Mouse (Mus musculus) forebrain, embryonic 10.5 days (tissue): ENCODE measurements around the gene Foxred2. TPM values are rescaled to one million over a fixed set of nuclear protein-coding genes. Genes with fewer than 3 reads are reported as not detected.

Experiments
- DNase-seq: peaks from one replicate; pipeline ENCODE4 v3.0.0-alpha.2; 2017; ENCODE audit warnings: low spot score; ENCODE audit errors: extremely low spot score
- H3K27ac ChIP-seq: fragments of 300-500 bp; sonication (generic); 2 replicates; pipeline ENCODE4 v1.5.1; 2016; ENCODE audit warnings: mild to moderate bottlenecking
- H3K27me3 ChIP-seq: fragments of 300-500 bp; sonication (generic); 2 replicates; pipeline ENCODE4 v1.6.1; 2016; ENCODE audit warnings: mild to moderate bottlenecking; ENCODE audit not compliant: poor library complexity, severe bottlenecking
- H3K36me3 ChIP-seq: fragments of 300-500 bp; sonication (generic); replicated peaks from 2 replicates; pipeline ENCODE4 v1.6.1; 2016; ENCODE audit warnings: mild to moderate bottlenecking, moderate library complexity
- H3K4me1 ChIP-seq: fragments of 300-500 bp; sonication (generic); 2 replicates; pipeline ENCODE4 v1.6.1; 2016
- H3K4me3 ChIP-seq: fragments of 300-500 bp; sonication (generic); 2 replicates; pipeline ENCODE4 v1.5.1; 2016; ENCODE audit warnings: mild to moderate bottlenecking, moderate library complexity
- H3K9me3 ChIP-seq: fragments of 300-500 bp; sonication (generic); 2 replicates; pipeline ENCODE4 v1.6.1; 2016; ENCODE audit warnings: mild to moderate bottlenecking, moderate library complexity
- WGBS: fragments of 180-500 bp; shearing (Covaris S2); methylation state at CpG from one replicate; pipeline ENCODE4 v1.1.7; 2016; 5-methylcytosine and 5-hydroxymethylcytosine counted together
- polyA plus RNA-seq: library from polyadenylated mRNA; unstranded; fragments of >200 nt; fragmentation: Nextera tagmentation; extraction: Ambion mirVana; gene quantifications from 2 replicates; pipeline ENCODE4 v1.2.1, GENCODE M21; 2016

Foxred2 gene
- polyA plus RNA-seq, 1 experiment from 2014 or later: 7.9 TPM

DNA sequence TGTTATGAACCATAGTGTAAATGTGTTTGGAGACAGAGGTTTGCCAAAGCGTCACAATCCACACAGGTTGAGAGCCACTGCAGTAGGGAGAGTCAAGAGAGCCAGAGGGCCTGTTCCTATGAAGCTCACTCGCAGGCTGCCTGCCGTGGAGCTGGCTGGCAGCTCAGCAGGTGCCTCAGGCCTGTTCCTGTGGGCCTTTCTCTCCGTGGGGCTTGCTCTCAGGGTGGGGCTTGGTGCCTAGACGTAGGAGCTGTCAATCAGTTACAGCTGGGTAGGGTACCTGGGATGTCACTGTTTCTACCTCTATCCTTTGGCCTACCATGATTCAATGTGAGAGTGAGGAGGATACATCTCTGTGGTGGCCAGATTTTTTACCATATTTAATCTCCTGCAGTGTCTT lies 21.6 kb downstream of the Foxred2 start:
- no peak overlapping the region for H3K27ac ChIP-seq
- H3K9me3 ChIP-seq: no peaks in the 10 kb centered on the region
- peaks cover 18% of the 10 kb centered on the region for H3K4me1 ChIP-seq
- DNase-seq: no peak
- H3K4me3 ChIP-seq: no peak overlapping the region
- no peaks in the 10 kb centered on the region for H3K36me3 ChIP-seq
- WGBS: 69% methylated on average over 5 of the region's 5 CpGs
- H3K27me3 ChIP-seq: peaks cover 7% of the 10 kb centered on the region; the same call in 1 of the 2 replicates

DNA sequence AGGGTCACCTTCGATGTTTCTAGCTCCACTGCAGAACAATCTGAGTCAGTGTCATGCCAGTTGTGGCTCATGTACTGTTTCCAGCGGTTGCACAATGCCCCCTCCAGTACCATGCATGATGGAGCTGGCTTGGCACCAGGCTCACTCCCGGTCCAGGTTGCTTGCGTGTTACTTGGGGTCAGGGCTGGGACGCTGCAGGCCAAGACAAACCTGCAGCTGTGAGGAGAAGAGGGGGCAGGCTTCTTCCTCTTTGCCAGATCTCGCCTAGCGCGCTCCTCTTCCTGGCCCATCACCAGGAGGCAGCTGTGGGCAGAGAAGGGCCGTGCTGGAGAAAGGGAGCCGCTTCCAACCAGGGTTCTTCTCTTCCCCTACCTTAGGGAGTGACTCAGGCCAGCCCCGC lies 22.2 kb downstream of the Foxred2 start:
- peaks cover 7% of the 10 kb centered on the region; the same call in 1 of the 2 replicates for H3K27me3 ChIP-seq
- 0 out of 2 replicates have a peak overlapping the region, but pooled peaks have one; percentile 62 for H3K27ac ChIP-seq
- WGBS: 71% methylated on average over 11 of the region's 11 CpGs
- H3K4me1 ChIP-seq: peaks cover 25% of the 10 kb centered on the region
- no peaks in the 10 kb centered on the region for H3K9me3 ChIP-seq
- H3K36me3 ChIP-seq: no peaks in the 10 kb centered on the region
- DNase-seq: no peak
- no peak overlapping the region for H3K4me3 ChIP-seq

DNA sequence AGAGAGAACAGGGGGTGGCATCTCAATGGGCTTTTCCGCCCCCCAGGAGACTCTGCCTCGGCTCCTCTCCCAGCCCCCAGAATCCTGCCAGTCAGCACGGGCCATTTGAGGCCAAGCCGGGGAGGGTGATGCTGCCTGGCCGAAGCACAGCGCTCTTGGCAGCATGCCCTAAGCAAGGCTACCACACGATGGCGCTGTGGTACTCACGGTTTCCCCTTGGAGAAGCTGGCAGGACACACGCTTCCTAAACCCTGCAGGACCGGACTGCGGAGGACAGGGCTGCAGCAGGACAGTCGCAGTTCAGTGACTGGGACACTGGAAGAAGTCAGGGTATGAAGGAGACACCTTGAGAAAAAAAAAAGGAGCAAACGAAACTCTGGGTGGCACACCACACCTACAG lies 22.8 kb downstream of the Foxred2 start:
- H3K27me3 ChIP-seq: peaks cover 7% of the 10 kb centered on the region; the same call in 1 of the 2 replicates
- no peaks in the 10 kb centered on the region for H3K9me3 ChIP-seq
- H3K4me1 ChIP-seq: peaks cover 26% of the 10 kb centered on the region
- peak overlapping the region; percentile 62 for H3K27ac ChIP-seq
- no peaks in the 10 kb centered on the region for H3K36me3 ChIP-seq
- under 1% methylated on average over 14 of the region's 14 CpGs for WGBS
- peak overlapping the region; percentile 23 for H3K4me3 ChIP-seq
- peak; percentile 94 for DNase-seq

DNA sequence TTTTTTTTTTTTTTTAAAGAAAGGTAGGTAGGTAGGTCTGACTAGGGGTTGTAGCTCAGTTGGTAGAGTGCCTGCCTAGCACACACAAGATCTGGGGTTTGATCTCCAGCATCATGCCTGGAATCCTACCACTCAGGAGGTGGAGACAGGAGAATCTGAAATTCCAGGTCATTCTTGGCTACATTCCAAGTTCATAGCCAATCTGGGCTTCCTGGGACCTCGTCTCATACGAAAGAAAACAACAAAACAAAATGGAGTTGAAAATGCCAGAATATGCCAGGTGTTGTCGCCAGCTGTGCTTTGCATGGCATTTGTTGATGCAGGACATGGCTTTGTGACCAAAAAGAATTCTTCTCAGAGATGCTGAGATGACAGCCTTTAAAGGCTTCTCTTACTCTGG lies 23.3 kb downstream of the Foxred2 start:
- H3K4me3 ChIP-seq: peak overlapping the region; percentile 23; the same call in 1 of the 2 replicates
- H3K27me3 ChIP-seq: peaks cover 7% of the 10 kb centered on the region; the same call in 1 of the 2 replicates
- DNase-seq: no peak
- no peaks in the 10 kb centered on the region for H3K36me3 ChIP-seq
- 74% methylated on average over 3 of the region's 3 CpGs for WGBS
- H3K4me1 ChIP-seq: peaks cover 27% of the 10 kb centered on the region
- 0 out of 2 replicates have a peak overlapping the region, but pooled peaks have one; percentile 62 for H3K27ac ChIP-seq
- no peaks in the 10 kb centered on the region for H3K9me3 ChIP-seq

DNA sequence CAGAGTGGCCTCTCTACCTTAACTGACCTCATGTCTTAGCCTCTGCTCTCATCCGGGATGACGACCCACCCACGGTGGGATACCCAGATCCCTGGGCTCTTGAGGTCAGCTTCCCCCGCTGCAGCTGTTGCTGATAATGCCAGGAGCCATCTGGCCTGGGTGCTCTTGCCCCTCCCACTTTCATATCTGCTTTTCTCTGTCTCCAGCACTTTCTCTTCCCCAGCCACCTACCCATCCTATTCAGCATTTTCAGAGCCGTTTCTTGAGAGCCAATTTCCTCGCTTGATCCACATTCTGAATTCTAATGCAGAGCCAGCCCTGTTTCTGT lies 24.9 kb downstream of the Foxred2 start:
- no peak overlapping the region for H3K27ac ChIP-seq
- H3K36me3 ChIP-seq: peaks cover 7% of the 10 kb centered on the region
- H3K9me3 ChIP-seq: no peaks in the 10 kb centered on the region
- WGBS: 82% methylated on average over 6 of the region's 6 CpGs
- peaks cover 7% of the 10 kb centered on the region; the same call in 1 of the 2 replicates for H3K27me3 ChIP-seq
- H3K4me3 ChIP-seq: no peak overlapping the region
- peaks cover 43% of the 10 kb centered on the region for H3K4me1 ChIP-seq
- no peak for DNase-seq

DNA sequence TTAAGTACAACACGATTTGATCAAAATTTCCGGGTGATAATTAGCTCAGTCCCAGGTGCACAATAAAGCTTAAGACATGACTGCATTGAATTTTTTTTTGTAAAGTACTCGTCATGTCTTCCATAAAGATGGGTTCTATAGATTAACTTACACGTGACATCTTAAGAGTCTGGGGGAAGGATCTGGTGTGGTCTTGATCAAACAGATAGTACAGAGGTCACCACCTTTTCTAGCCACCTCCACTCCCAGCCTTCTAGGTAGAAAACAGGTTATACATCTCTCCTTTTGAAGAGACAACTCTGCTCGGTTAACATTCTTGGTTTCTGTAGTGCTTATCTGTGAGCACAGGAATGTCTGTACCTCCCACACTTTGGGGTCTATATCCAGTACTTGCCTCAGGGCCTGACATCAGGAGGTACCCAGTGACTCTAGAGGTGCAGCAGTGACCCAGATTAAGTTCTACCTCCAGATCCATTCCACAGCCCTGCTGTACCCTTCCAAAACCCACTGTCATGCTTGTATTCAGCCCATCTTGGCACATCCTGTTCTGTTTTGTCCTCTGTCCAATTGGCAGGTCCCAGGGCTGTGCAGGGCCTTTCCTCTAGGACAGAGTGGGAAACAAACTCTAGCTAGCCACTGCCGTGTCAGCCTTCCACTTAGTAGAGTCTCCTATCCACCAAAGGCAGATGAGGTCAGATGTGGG lies 25.4 kb downstream of the Foxred2 start:
- 85% methylated on average over 6 of the region's 6 CpGs for WGBS

DNA sequence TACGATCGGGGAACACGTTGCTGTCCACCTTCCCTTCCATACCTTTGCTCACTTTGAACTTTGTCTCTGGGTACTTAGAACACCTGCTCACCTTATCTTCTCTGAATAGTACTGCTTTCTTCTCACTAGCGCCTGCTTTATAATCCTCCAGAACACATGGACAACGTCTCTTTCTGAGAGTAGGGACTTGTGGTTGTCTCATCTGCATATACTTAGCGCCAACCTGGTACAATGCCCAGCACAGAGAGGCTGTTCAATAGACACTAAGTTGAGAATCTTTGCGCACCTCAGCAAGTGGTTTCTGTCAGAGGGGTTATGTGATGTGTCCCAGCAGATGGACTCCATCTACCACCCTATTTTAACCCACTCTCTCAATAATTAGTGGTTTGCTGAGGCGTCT lies 26.7 kb downstream of the Foxred2 start:
- Histone ChIP-seq H3K4me1 (peaks cover 45% of the 10 kb centered on the region), H3K27me3 (peaks cover 3% of the 10 kb centered on the region; the same call in 1 of the 2 replicates), H3K27ac (peak overlapping the region; percentile 91), H3K4me3 (peak overlapping the region; percentile 81), H3K9me3 (no peaks in the 10 kb centered on the region), H3K36me3 (peaks cover 25% of the 10 kb centered on the region)
- WGBS: 62% methylated on average over 8 of the region's 8 CpGs
- no peak for DNase-seq

More for the DNA sequence above, 25.4 kb downstream of the Foxred2 start:
- Histone ChIP-seq H3K27ac (no peak overlapping the region), H3K9me3 (no peaks in the 10 kb centered on the region), H3K36me3 (peaks cover 13% of the 10 kb centered on the region), H3K4me1 (peaks cover 45% of the 10 kb centered on the region), H3K4me3 (no peak overlapping the region), H3K27me3 (peaks cover 7% of the 10 kb centered on the region; the same call in 1 of the 2 replicates)
- DNase-seq: no peak

DNA sequence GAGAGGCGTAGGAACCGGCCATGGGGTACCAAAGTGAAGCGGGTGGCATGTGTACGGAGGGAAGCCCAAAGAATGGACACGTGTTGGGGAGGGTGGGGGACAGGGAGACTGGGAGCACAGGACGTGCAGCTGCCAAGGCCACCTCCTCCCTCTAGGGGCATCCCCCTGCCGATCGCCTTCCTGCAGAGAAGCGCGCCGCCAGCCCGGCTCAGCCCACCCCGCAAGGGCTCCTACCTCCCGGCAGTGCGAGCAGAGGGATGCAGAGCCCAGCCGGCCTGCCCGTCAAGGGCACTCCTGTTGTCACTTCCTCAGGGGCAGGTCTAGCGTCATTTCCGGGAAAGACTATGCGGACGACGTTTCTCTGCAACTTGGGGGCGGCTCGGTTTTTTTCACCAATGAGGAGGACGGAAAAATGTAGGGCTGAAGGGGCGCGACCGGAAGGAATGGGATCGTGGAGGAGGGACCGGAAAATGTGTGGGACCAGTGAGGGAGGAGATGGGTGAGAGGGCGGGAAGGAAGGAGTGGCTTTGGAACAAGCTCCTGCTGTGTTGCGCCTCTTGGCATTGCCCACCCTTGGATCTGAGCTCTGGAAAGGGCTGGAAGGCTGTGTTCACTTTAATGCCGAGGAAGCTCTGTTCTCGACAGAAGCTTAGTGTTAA lies 27.7 kb downstream of the Foxred2 start, which contains the start of gene Txn2:
Gene Txn2, minus strand, starts transcription at position 334 of the 659 bp plus-strand sequence.
- WGBS: under 1% methylated on average over 34 of the region's 34 CpGs

DNA sequence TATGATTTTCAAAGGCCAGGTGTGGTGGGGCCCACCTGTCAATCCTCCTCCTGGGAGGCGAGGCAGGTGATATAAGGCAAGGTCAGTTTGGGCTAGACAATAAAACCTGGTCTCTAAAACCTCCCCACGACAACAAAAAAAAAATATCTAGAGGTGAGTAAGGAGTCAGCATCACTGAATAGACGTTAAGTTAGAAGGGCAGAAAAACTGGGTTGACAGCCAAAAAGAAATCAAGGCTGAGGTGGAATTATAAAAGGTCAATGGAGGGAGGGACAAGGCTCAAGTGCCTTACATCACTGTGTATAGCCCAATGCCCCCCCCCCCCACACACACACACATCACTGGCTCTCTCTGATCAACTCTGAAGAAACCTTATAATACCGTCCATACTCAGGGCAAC lies 28.4 kb downstream of the Foxred2 start:
- H3K4me1 ChIP-seq: peaks cover 33% of the 10 kb centered on the region
- H3K9me3 ChIP-seq: no peaks in the 10 kb centered on the region
- 28% methylated on average over 4 of the region's 4 CpGs for WGBS
- no peaks in the 10 kb centered on the region for H3K27me3 ChIP-seq
- no peak for DNase-seq
- H3K4me3 ChIP-seq: peak overlapping the region; percentile 81
- peaks cover 42% of the 10 kb centered on the region for H3K36me3 ChIP-seq
- peak overlapping the region; percentile 91 for H3K27ac ChIP-seq

More for the DNA sequence above, 27.7 kb downstream of the Foxred2 start, which contains the start of gene Txn2:
- peak; percentile 99 for DNase-seq
- Histone ChIP-seq H3K9me3 (no peaks in the 10 kb centered on the region), H3K36me3 (peaks cover 35% of the 10 kb centered on the region), H3K4me3 (peak within 1 kb of the TSS; percentile 81), H3K27ac (peak within 1 kb of the TSS; percentile 91), H3K27me3 (no peaks in the 10 kb centered on the region), H3K4me1 (peaks cover 38% of the 10 kb centered on the region)

DNA sequence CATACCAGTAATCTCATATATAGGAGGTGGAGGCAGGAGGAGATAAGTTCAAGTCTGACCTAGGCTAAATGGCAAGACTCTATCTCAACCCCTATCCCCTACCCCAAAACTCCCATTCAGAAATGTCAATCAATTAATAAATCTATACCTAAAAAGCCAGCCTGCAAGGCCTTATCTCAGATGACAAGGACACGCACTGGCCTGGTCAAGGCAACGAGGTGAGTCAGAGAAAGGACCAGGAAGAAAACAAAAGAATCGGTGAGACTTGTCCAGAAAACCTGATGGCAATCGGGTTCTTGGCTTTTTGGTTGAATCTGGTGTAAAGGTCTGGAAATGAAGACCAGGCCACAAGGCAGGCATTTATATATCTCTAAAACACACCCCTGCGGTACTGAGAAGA lies 29.6 kb downstream of the Foxred2 start:
- WGBS: 93% methylated on average over 5 of the region's 5 CpGs
- peaks cover 53% of the 10 kb centered on the region for H3K36me3 ChIP-seq
- no peaks in the 10 kb centered on the region for H3K27me3 ChIP-seq
- peaks cover 33% of the 10 kb centered on the region for H3K4me1 ChIP-seq
- H3K27ac ChIP-seq: no peak overlapping the region
- 0 out of 2 replicates have a peak overlapping the region, but pooled peaks have one; percentile 3 for H3K4me3 ChIP-seq
- H3K9me3 ChIP-seq: no peaks in the 10 kb centered on the region
- no peak for DNase-seq

DNA sequence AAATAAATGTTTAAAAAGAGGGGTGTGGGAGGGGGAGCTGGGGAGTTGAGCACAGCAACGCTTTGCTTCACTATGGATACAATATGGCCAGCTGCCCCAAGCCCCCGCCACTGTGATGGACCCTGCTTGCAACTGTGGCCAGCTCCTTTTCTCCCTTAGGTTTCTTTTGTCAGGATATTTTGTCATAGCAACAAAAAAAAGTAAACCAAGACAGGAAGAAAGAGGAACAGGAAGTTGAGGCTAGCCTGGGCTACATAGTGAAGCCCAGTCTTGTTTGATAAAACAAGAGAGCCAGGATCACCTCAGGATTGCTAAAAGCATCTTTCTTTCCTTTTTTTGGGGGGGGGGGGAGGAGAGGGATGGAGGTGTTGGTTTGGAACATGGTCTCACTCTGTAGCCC lies 31.3 kb downstream of the Foxred2 start:
- Histone ChIP-seq H3K4me3 (no peak overlapping the region), H3K27ac (no peak overlapping the region), H3K36me3 (peaks cover 70% of the 10 kb centered on the region), H3K4me1 (peaks cover 29% of the 10 kb centered on the region), H3K9me3 (no peaks in the 10 kb centered on the region), H3K27me3 (no peaks in the 10 kb centered on the region)
- no peak for DNase-seq
- 95% methylated on average over 2 of the region's 2 CpGs for WGBS

DNA sequence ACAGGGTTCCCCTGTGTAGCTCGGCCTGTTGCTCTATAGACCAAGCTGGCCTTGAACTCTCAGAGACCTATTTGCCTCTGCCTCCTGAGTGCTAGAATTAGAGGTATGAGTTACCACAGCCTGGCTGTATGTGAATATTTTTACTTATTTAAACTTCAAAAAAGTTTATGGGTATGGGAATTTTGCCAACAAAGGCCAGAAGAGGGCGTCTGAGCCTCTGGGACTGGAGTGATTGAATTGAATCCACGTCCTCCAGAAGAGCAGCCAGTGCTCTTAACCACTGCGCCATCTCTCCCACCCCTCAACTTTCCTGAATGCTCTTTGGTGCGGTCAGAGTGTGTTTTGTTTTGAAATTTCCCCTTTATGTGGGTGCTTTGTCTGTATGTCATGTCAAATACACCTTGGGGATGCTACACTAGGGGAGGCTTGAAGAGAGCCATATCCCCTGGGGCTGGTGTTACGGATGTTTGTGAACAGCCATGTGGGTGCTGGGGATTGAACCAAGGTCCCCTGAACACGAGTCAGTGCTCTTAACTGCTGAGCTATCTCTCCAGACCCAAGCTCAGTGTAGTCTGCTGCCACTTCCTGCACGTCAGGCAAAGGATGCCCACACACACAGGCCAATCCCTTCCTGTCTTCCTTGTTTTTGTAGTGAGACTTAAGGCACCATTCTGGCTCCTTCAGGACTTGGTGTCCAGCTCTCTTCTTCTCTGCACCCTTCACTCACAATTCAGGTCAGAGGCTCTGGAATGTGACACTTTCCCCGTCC lies 33.1 kb downstream of the Foxred2 start:
- Histone ChIP-seq H3K4me1 (peaks cover 19% of the 10 kb centered on the region), H3K36me3 (peaks cover 87% of the 10 kb centered on the region), H3K4me3 (no peak overlapping the region), H3K27me3 (no peaks in the 10 kb centered on the region), H3K27ac (no peak overlapping the region), H3K9me3 (no peaks in the 10 kb centered on the region)
- DNase-seq: no peak
- WGBS: 75% methylated on average over 9 of the region's 9 CpGs
